Mouse (Mus musculus) adrenal gland, postnatal 4 days (tissue): ENCODE results near the gene Prr12. TPM values are rescaled to one million over a fixed set of nuclear protein-coding genes. Genes with fewer than 3 reads are reported as not detected.

Source experiments
- DNase-seq, 2 experiments: peaks; one replicate each; pipeline ENCODE4 v3.0.0; 2021 to 2022; ENCODE audit warnings: low spot score in 2 of 2, mixed read lengths in 2 of 2
- total RNA-seq, 2 experiments: library from RNA; stranded (reverse); gene quantifications; 2 replicates each; pipeline ENCODE4 v1.2.3; 2021

Gene Prr12
- total RNA-seq, 2 experiments from 2014 or later: 76.4 to 85.1 TPM

DNA sequence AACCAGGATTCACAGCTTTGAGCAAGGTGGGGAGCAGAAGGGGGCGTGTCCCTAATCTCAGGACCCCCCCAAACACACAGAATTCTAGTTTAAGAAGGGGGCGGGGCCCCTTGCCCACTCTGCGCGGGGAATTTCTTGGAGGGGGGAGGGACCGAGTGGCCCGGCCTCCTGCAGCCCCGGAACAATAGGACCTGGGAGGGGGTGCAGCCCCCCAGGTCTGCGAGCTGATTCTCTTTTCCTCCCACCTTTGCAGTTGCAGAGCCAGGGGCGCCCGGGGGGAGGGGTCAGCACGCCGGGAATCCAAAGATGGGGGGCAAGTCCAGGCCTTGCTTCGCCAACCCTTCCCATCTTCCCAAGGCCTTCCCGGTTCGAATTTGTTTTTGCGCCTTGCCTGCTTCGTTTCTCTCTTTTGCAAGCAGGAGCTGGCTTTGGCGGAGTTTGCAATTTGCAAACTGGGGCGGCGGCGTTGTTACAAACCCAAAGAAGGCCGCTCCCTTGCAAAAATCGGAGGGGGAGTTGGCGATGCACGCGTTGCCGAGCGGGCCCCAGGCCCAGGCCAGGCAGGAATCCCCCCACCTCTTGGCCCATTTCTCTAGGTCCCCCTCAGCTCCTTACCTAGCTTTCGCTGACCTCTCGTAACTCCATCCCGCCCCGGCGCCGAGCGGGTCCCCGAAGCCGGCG, 360 bp downstream of the Prr12 start:
- DNase-seq: no peak

DNA sequence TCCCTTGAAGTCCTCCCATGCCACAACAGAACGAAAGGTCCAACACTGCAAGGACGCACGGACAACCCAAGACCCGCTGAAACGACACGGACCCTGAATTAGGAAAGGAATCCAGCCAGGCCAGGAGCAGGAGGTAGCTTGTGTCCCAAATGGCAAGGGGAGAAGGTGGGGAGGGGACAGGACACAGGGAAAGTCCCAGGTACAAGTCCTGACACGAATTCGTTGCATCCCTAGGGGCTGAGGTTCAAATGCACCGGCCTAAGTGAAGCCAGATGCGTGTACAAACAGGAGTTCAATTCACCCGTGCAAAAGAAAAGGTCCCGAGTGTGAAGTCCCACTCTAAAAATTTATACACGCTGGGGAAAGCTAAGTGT, 1.1 kb downstream of the Prr12 start:
- no peak for DNase-seq

DNA sequence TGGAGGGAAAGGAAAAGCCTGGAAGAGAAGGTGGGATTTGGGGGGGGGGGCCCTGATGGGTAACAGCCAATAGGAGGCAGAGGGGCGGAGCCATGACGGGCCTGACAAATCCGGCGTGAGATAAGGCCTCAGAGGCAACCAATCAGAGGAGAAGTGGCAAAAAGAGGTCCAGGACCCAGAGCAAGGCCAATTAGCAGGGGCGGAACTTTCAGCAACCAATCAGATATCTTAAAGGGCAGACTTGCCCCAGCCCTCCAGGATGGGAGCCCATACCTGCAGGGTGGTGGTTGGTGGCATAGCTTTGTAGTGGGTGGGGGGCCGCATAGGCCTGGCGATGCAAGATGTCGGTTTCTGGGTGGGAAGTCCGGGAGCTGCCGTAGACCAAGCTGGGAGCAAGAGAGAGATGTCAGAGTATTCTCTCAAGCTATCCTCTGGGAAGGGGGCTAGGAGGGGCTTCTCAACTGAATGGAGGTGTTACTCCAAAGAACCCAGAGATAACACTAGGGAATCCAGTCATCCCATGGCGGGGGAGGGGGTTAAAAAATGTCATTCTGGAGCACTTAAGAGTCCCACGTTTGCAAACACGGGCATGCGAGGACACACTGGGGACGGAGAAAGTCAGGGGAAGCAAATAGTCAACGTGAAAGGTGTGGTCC, 1.6 kb downstream of the Prr12 start:
- peak; percentile 58 to 68 for DNase-seq

DNA sequence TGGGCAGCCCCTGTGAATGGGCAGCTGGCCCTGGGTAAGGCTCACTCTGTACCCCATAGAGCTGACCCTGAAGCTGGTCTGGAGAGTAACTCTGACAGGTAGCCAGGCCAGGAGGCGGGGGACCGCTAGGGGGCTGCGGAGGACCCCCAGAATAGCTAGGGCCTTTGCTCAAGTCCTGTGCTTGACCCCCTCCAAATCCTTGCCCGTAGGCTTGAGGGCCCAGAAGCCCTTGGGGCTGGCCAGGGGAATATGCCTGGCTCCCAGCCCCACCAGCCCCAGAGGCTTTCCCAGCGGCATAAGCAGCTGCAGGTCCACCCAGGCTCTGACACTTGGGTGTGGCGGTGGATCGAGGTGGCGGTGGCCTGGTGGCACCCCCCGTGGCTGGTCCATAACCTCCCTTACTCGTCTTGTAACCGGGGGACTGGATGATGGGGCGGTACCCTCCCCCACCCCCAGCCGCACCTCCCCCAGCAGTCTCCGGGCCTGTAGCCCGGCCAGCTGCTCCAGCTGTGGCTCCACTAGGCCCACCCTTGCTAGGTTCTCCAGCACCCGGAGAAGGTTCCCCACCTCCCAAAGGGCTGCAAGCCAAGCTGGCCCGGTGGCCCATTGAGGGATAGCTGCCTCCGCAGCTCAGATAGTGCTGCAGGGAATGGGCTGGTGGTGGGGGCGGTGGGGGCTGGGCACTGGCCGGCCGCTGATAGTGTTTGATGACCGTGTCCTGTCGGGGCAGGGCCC, 3.6 kb downstream of the Prr12 start:
- no peak for DNase-seq

DNA sequence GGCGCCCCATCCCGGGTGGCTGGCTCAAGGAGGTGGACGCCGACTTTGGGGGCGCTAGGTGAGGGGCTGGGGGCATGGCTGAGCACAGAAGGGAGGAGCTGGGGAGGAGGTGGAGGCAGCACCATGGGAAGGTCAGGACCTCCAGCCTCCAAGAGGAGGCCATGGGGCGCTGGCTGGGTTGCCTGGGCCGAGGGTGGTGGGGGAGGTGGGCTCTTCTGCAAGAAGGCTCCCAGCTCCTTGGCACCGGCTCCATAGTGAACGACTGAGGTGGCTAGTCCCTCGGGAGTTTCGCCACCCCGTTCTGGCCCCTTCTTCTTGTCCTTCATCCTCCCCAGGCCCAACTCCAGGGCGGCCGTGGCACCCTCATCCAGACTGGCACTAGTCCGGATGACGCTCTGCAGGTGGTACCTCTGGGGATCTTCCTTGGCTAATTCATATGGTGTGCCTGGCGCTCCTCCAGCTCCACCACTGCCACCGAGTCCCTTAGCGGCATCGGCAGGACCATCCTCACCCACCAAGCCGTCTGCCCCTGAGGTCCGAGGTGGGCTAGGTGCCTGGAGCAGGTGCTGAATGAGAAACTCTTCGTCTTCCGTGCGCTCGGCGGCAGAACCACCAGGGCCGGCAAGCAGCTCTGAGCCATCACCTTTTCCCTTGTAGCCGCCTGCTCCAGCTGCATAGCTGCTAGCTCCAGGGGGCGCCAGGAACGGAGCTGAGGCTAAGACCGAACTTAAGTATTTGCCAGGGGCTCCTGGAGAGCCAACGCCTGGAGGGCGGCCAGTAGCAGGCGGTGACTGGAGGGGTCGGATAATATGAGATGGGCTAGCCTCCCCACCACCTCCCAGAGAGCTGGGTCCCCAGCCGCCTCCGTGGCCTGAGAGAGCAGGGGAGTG, 4.4 kb downstream of the Prr12 start:
- no peak for DNase-seq

DNA sequence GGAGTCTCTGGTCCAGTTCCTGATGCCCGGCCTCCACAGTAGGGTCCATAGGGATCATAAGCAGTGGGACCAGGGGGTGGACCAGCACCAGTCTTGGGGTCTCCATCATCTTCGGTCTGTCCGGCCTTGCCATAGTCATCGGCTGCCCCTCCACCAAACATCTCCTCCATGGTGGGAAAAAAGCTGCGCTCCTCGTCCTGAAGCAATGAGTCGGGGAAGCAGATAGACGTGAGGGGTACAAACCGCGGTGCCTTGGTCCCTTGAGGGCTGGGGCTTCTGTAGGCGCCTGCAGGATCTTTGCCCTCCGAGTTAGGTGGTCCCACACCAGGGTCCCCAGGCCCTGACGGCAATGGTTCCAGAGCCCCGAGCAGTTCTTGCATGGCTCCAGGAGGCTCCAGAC, 5.2 kb downstream of the Prr12 start:
- DNase-seq: no peak

DNA sequence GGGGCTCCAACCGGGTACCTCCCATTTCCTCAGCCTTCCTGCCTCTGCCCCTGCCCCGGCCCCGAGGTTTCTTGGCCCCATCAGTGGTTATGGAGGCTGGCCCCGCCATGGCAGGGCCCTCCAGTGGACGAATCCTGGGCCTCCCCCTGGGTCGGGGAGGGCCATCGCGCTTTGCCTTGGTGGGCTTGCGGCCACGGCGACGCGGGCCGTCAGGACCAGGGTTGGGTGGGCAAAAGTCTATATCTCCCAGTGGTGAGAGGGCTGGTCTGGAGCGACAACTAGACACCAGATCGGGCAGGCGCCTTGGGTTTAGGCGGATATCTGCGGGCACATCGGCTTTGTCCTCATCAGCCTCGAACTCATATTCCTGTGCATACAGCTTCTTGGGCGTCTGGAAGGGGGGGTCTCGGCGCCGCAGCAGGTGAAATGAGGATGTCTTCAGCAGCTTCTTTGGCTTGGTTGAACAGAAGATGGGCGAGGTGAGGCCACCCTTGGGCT, 5.8 kb downstream of the Prr12 start:
- DNase-seq: no peak

DNA sequence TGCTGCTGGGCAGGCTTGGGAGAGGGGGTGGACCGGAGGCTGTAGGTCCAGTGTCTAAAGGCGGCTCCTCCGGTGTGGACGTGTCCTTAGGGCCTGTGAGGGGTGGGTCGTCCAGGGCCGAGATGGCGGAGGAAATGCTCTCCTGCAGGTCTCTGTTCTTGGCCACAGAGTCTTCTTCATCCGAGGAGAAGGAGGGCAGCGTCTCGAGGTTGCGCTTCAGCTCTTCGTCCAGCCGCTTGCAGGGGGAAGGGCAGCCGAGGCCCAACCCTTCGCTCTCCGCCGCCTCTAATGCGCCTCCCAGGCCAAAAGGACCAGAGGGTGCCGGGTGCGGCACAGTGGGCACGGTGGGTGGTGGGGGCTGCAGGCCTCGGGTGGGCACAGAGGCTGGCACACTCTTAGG, 6.9 kb downstream of the Prr12 start:
- no peak for DNase-seq

DNA sequence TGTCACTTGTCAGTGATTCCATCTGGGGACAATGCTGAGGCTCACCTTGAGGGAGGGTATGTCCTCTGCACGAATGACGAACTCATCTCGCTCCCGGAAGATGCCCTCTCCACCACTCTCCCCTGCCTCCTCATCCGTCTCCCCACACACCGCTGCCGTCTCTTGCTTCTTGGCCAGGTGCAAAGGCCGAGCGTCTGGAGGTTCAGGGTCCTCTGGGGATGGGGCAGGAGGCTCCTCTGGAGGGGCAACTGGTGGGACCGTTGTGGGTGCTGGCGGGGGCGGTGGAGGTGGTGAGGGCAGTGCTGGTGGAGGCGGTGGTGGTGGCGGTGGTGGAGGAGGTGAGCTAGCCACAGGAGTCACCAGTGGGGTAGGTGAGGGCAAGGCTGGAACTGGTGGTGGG, 9.4 kb downstream of the Prr12 start:
- no peak for DNase-seq

DNA sequence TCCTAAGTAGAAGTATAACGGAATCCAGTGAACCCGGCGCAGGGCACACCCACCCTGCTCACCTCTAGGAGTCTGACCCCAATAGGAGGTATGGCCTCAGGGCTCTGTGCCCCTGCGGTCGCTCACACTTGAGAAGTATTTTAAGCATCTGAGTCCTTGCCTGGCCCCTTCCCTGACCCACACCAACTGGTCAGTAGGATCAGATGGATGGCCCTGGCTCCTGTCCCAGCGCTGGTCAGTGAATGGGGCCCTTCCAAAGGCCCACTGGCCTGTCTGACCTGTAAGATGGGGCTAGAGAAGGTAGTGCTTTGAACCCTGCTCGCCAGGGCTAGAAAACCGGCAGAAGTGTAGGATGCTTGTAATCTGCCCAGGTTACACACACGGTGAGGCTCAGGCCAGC, 11.8 kb downstream of the Prr12 start:
- no peak for DNase-seq

DNA sequence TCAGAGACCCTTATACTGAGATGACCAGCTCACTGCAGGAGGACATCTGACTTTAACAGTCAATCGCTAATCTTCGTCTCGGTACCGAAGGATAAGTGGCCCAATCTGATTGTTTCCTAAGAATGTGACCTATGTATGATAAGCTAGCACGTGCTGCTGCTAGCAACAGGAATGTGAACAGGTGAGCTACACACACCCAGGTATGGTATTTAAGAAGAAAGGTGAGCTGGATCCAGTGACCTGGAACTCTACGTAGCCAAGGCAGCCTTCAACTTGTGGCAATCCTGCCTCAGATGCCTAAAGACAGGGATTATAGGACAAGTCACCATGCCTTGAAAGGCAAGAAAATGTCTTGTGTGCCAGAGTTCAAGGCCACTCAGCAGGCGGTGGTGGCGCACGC, 14.3 kb downstream of the Prr12 start:
- DNase-seq: no peak

DNA sequence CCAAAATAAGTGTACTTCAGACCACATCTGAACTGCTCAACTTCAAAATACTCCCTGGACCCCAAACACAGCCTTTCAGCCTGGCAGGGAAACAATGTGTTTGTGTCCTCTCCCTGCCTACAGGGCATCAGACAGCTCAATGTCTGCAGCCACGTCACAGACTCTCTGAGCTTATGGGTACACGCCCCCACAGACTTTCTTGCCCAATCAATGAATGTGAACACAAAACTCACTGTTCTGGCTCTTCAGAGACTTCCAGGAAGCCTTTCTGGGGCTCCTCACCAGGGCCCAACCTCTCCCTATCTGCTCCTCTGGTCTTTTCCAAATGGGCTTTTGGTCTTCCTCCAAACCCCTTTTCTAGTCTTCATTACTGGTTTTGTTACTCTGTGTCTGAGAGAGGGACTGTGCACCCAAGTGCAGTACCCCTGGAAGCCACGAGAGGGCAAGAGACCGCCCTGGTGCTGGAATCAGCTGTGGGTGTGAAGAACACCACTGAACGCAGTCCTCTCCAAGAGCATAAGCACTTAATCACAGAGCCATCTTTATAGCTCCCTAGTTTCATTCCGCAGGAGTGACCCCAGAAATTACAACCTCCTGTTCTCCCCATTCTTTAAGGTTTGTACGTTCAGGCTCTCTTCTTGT, 14.8 kb downstream of the Prr12 start:
- no peak for DNase-seq

DNA sequence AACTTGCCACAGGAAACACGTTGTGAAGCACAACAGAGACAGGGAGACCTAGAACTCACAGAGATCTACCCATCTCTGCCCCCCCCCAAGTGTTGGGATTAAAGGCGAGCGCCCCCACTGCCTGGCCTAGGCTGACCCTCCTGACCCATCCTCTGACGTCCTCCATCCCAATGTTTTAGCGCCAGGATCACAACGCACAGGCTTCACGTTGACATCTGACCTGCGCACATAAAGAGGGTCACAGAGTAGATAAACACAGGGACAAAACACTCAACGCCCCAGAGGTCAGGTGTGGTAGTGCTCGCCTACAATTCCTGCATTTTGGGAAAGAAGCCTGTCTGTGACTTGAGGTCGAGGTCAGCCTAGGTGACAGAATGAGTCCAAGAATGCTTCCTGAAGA, 16.0 kb downstream of the Prr12 start:
- no peak for DNase-seq

DNA sequence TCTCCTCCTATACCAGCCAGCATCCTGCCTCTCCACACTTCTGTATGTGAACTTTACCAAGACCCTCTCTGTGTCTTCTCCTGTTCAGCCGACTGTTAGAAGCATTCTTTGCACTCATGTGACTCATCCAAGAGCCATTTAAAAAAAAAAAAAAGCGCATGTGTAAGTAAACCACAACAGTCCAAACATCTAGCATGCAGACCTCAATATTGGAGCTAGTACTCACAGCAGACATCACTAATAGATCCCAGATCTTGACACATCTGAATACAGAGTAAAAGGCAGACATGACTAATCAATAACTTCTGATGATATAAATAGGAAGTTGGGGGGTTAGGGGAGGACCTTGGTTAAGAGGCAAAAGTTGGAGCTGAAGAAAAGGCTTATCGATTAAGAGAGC, 17.1 kb downstream of the Prr12 start:
- DNase-seq: no peak

DNA sequence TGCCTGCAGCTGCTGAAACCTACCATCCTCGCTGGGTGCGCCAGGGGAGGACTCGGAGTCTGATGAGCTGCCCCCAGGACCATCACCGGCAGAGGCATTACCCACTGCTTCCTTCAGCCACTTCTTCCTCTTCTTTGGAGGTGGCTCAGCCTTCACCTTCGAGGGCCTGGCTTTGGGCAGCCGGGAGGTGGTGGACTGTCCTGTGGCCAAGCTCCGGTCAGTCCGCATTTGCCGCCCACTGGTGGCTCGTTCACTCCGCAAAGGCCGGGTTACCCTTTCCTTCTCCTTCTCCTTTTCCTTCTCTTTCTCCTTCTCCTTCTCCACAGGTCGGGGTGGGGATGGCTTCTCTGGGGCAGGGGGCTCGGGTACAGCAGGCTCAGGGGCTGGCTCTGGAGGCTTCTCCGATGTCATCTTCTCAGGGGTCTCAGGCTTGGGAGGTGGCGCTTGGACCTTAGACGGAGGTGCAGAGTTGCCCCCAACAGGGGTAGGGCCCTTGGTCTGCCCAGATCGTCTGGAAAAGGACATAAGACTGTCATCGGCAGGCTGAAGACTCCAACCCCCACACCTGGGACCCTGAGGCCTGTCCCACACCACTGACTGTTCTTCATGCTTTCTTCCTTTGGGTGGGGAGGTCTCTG, 18.8 kb downstream of the Prr12 start:
- no peak for DNase-seq

DNA sequence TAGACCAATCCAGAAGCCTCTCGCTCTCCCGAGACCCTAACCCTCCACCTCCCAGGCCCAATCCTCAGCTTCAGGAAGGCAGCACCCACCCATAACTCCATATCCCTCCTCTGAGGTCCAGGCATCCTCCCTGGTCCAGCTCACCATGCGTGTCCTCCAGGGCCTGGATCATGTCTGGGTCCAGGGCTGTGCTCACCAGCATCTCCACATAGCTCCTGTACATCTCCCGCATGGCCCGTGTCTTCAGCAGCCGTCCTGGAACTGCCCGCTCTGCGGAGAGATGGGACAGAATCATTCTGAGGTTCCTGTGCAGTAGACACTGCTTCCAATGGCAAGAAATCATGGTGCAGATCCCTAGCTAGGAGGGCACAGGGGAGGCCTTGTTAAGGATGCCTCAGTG, 21.8 kb downstream of the Prr12 start:
- DNase-seq: no peak

DNA sequence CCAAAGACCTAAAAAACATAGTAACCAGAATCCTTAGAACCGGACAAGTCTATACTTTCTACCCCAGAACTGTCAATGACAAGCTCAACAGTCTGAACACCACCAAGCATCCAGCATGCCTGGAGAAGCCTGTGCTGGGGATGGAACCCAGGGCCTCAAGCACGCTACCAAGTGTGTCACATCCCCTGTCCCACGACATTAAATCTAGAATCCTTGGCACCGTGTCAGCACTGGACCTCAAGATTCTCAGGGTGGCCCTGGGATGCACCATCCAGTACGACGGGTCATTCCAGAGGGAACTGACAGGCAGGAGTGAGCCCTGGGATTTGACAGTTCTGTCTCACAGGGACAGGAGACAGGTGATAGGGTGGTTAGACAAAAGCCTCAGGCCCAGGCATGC, 22.7 kb downstream of the Prr12 start:
- DNase-seq: no peak

DNA sequence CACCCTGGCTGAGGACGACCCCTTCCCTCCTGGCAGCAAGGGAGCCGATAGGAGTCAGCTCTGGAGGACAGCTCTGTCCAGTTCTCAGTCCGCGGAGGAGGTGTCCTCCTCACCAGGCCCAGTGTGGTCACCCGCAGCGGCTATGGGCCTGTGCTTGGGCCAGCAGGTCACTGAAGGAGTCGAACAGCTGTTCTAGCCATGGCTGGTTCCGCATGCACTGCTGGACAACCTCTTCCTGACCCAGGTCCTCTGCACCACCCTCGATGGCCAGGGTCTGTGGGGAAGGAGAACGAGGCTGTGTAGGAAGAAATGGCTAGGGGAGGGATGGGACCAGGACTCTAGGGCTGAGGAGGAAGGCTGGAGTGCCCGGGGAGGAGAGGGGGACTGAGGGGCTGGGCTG, 24.3 kb downstream of the Prr12 start:
- DNase-seq: no peak

DNA sequence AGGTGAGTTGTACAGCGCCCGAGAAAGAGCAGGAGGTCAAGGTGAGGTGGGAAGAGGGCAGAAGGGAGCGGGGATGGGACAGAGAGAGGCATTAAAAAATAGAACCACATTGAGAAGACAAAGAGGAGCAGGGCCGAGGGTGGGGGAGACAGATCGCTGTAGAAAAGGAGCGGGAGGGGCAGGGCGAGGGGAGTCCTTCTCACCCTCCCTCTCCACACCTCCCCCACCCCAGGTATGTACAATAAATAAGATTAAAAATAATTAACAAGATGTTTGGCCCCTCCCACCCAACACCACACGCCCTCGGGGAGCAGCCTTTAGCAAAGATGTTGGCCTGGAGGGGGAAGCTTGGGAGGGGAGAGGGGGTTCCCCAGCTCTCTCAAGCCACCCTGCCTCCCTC, 24.9 kb downstream of the Prr12 start:
- DNase-seq: no peak

DNA sequence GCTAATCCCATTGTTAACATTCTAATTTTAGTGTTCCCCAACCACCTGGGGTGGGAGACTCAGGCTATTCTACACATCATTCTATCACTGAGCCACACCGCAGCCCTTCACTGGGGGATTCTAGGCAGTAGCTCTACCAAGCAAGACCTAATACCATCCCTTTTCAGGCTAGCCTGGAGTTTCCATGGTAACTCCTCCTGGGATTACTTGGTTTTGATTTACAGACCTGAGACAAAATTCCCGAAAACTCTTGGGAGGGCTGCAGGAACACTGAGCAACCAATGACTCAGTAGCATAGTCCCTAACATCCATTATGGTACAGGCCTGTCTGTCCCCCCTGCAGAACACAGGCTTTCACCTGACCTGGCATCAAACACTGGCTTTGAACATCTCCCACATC, 26.4 kb downstream of the Prr12 start:
- no peak for DNase-seq
